Mouse (Mus musculus) MEL (cell line): ENCODE measurements at regions not wholly inside any gene's neighbourhood (a gene's known extent, or its start where the extent isn't known, plus 50 kb on each side); places are given as distances from the start of the nearest gene placed in this dataset.

Experiments
- DNase-seq: peaks from one replicate; pipeline ENCODE4 v3.0.0; 2011; ENCODE audit warnings: low read depth, low spot score
- H3K27ac ChIP-seq: 2 replicates; pipeline ENCODE4 v1.5.1; 2012; ENCODE audit warnings: low read depth, mild to moderate bottlenecking, control low read depth, low read length, moderate library complexity; ENCODE audit not compliant: control insufficient read depth
- H3K27me3 ChIP-seq, 2 experiments: fragments of 150-350 bp in 1 of 2; sonication (generic) in 1 of 2; 2 replicates each; pipeline ENCODE4 v1.6.1; 2012; ENCODE audit warnings: low read length in 2 of 2, mild to moderate bottlenecking in 2 of 2, improper control_type of control experiment in 1 of 2, moderate library complexity in 1 of 2; ENCODE audit not compliant: insufficient read depth in 2 of 2, control insufficient read depth in 1 of 2
- H3K36me3 ChIP-seq, 2 experiments: 2 replicates each; pipeline ENCODE4 v1.6.1; 2012 to 2014; ENCODE audit warnings: low read length in 2 of 2, improper control_type of control experiment in 1 of 2, inconsistent platforms in 1 of 2, mild to moderate bottlenecking in 1 of 2; ENCODE audit not compliant: insufficient read depth in 2 of 2, control insufficient read depth in 1 of 2
- H3K4me1 ChIP-seq, 2 experiments: fragments of 150-350 bp in 1 of 2; sonication (generic) in 1 of 2; 2 replicates each; pipeline ENCODE4 v1.6.1; 2012; ENCODE audit warnings: low read length in 2 of 2, improper control_type of control experiment in 1 of 2, mild to moderate bottlenecking in 1 of 2; ENCODE audit not compliant: insufficient read depth in 2 of 2, control insufficient read depth in 1 of 2
- H3K4me3 ChIP-seq, 2 experiments: fragments of 150-350 bp in 1 of 2; sonication (generic) in 1 of 2; 2 replicates each; pipeline ENCODE4 v1.5.1; 2012; ENCODE audit warnings: low read depth in 2 of 2, low read length in 2 of 2, mild to moderate bottlenecking in 2 of 2, moderate library complexity in 2 of 2, control low read depth in 1 of 2, improper control_type of control experiment in 1 of 2; ENCODE audit not compliant: control insufficient read depth in 1 of 2, insufficient read depth in 1 of 2
- H3K79me2 ChIP-seq: 2 replicates; pipeline ENCODE4 v1.6.1; 2012; ENCODE audit warnings: mild to moderate bottlenecking, low read length, moderate library complexity; ENCODE audit not compliant: control insufficient read depth, poor library complexity, insufficient read depth
- H3K9ac ChIP-seq: 2 replicates; pipeline ENCODE4 v1.6.1; 2012; ENCODE audit warnings: low read depth, mild to moderate bottlenecking, control low read depth, low read length, moderate library complexity; ENCODE audit not compliant: control insufficient read depth, poor library complexity, severe bottlenecking
- H3K9me3 ChIP-seq: fragments of 150-350 bp; sonication (generic); replicated peaks from 2 replicates; pipeline ENCODE4 v1.6.1; 2012; ENCODE audit warnings: mild to moderate bottlenecking, low read length, improper control_type of control experiment, moderate library complexity; ENCODE audit not compliant: insufficient read depth
- CTCF ChIP-seq, 3 experiments: IDR thresholded peaks in 2 of 3; conservative IDR thresholded peaks in 1 of 3; 2 replicates each; pipeline ENCODE4 v1.5.1; 2011 to 2012; ENCODE audit warnings: low read length in 3 of 3, low read depth in 2 of 3, mild to moderate bottlenecking in 2 of 3, improper control_type of control experiment in 1 of 3, inconsistent platforms in 1 of 3, mixed read lengths in 1 of 3, moderate library complexity in 1 of 3; ENCODE audit not compliant: control insufficient read depth in 1 of 3, insufficient read depth in 1 of 3, poor library complexity in 1 of 3, severe bottlenecking in 1 of 3
- EP300 ChIP-seq, 2 experiments: IDR thresholded peaks; 2 replicates each; pipeline ENCODE4 v1.6.1; 2011; ENCODE audit warnings: improper control_type of control experiment in 2 of 2, low read length in 2 of 2, low read depth in 1 of 2, mild to moderate bottlenecking in 1 of 2
- ETS1 ChIP-seq: IDR thresholded peaks from 2 replicates; pipeline ENCODE4 v1.6.1; 2012; ENCODE audit warnings: low read depth, mild to moderate bottlenecking, inconsistent platforms, low read length, improper control_type of control experiment, moderate library complexity
- GATA1 ChIP-seq: IDR thresholded peaks from 2 replicates; pipeline ENCODE4 v1.6.1; 2011; ENCODE audit warnings: low read depth, low read length, improper control_type of control experiment
- JUND ChIP-seq: IDR thresholded peaks from 2 replicates; pipeline ENCODE4 v1.6.1; 2011; ENCODE audit warnings: low read depth, mild to moderate bottlenecking, improper control_type of control experiment, low read length
- MAX ChIP-seq: IDR thresholded peaks from 2 replicates; pipeline ENCODE4 v1.6.1; 2011; ENCODE audit warnings: low read length, improper control_type of control experiment
- MXI1 ChIP-seq: IDR thresholded peaks from 2 replicates; pipeline ENCODE4 v1.6.1; 2011; ENCODE audit warnings: mild to moderate bottlenecking, low read depth, low read length, improper control_type of control experiment
- MYB ChIP-seq: IDR thresholded peaks from 2 replicates; pipeline ENCODE4 v1.6.1; 2011; ENCODE audit warnings: mild to moderate bottlenecking, low read depth, low read length, improper control_type of control experiment
- MYC ChIP-seq: IDR thresholded peaks from 2 replicates; pipeline ENCODE4 v1.6.1; 2011; ENCODE audit warnings: low read depth, mild to moderate bottlenecking, low read length, improper control_type of control experiment, moderate library complexity
- POLR2AphosphoS2 ChIP-seq: IDR thresholded peaks from 2 replicates; pipeline ENCODE4 v1.6.1; 2011; ENCODE audit warnings: low read length, improper control_type of control experiment
- POLR2AphosphoS5 ChIP-seq: IDR thresholded peaks from 2 replicates; pipeline ENCODE4 v1.6.1; 2012; ENCODE audit warnings: low read depth, borderline replicate concordance, mild to moderate bottlenecking, inconsistent platforms, low read length, moderate library complexity, mixed read lengths
- RCOR1 ChIP-seq: IDR thresholded peaks from 2 replicates; pipeline ENCODE4 v1.6.1; 2012; ENCODE audit warnings: low read depth, mild to moderate bottlenecking, inconsistent platforms, low read length, improper control_type of control experiment
- SIN3A ChIP-seq: IDR thresholded peaks from 2 replicates; pipeline ENCODE4 v1.6.1; 2012; ENCODE audit warnings: low read length, improper control_type of control experiment, inconsistent platforms
- SMC3 ChIP-seq: IDR thresholded peaks from 2 replicates; pipeline ENCODE4 v1.6.1; 2011; ENCODE audit warnings: low read depth, low read length, improper control_type of control experiment
- TAL1 ChIP-seq: IDR thresholded peaks from 2 replicates; pipeline ENCODE4 v1.6.1; 2012; ENCODE audit warnings: mild to moderate bottlenecking, inconsistent platforms, low read length, moderate library complexity, mixed read lengths
- TBP ChIP-seq: IDR thresholded peaks from 2 replicates; pipeline ENCODE4 v1.8.0; 2011; ENCODE audit warnings: low read depth, low read length, improper control_type of control experiment
- TCF12 ChIP-seq: IDR thresholded peaks from 2 replicates; pipeline ENCODE4 v1.6.1; 2014; ENCODE audit warnings: low read depth, mild to moderate bottlenecking, inconsistent platforms, low read length, improper control_type of control experiment, moderate library complexity
- USF2 ChIP-seq, 2 experiments: IDR thresholded peaks; 2 replicates each; pipeline ENCODE4 v1.6.1; 2011 to 2012; ENCODE audit warnings: improper control_type of control experiment in 2 of 2, low read length in 2 of 2, borderline replicate concordance in 1 of 2, inconsistent platforms in 1 of 2, low read depth in 1 of 2, mild to moderate bottlenecking in 1 of 2; ENCODE audit not compliant: insufficient read depth in 1 of 2
- ZC3H11A ChIP-seq: IDR thresholded peaks from 2 replicates; pipeline ENCODE4 v1.6.1; 2012; ENCODE audit warnings: low read depth, mild to moderate bottlenecking, inconsistent platforms, low read length, improper control_type of control experiment
- ZMIZ1 ChIP-seq: IDR thresholded peaks from 2 replicates; pipeline ENCODE4 v1.6.1; 2012; ENCODE audit warnings: low read depth, mild to moderate bottlenecking, inconsistent platforms, low read length, improper control_type of control experiment, moderate library complexity

DNA sequence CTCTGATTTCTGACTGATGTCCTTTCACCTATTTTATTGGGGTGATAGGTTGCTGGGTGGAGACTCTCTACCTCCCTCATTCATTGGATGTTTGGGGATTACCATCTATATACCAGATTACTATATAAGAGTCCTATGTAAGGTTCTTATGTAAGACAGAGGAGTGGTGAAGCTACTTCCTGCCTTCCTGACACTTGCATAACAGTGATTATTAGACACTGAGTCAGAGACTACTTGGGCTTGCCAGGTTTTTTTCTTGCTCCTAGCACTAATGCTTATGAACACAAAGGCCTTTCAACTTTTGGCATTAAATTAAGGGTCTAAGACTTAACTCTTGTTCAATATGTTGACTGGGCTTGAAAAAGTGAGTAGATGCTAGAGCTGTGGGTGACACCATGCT is 500.4 kb downstream of the Olfm4 start:
- Histone ChIP-seq H3K27ac (no peak overlapping the region), H3K9ac (no peak overlapping the region), H3K79me2 (no peaks in the 10 kb centered on the region), H3K9me3 (no peaks in the 10 kb centered on the region), H3K36me3 (peaks cover 0 to 2% of the 10 kb centered on the region in 2 experiments; a peak in 2 of 4 replicates), H3K4me3 (no peak overlapping the region), H3K4me1 (no peaks in the 10 kb centered on the region)
- TF ChIP-seq ZC3H11A (no peak), MAX (no peak), POLR2AphosphoS2 (no peak), MYB (no peak), SMC3 (no peak), GATA1 (no peak), MXI1 (no peak), ZMIZ1 (no peak), JUND (no peak), TCF12 (no peak)
- TF ChIP-seq, all 39 proteins: peak for 0
- H3K27me3 ChIP-seq, result no peaks in the 10 kb centered on the region
- no peak for DNase-seq

DNA sequence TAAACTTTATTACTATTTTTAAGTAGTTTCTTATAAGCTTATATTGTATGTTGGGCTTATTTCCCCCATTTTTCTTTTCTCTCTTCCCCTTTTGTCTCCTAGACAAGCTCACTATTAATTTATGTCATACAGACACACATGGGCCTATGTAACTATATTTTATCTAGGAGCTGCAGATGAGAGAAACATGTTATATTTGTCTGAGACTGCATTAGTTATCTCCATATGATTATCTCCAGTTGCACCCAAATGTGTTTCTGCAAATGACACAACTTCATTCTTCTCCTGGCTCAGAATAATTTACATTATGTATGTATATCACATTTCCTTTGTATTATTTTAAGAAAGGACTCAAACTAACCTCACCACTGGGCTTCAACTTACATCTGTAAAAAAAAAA is 501.3 kb downstream of the Olfm4 start:
- H3K27me3 ChIP-seq, result no peaks in the 10 kb centered on the region
- H3K36me3 ChIP-seq, result peaks cover 0 to 2% of the 10 kb centered on the region in 2 experiments; a peak in 2 of 4 replicates
- no peaks in the 10 kb centered on the region for H3K79me2 ChIP-seq
- TF ChIP-seq ZMIZ1, result no peak
- TF ChIP-seq GATA1, result peak; percentile 43
- no peak for TF ChIP-seq TBP
- no peak for TF ChIP-seq MYC
- TF ChIP-seq ETS1, result peak; percentile 62; the same call in 1 of the 2 replicates
- no peak for TF ChIP-seq RCOR1
- TF ChIP-seq EP300 (IDR thresholded peaks at IDR 0.05; ENCODE audit: low read depth in 1 of 2, low read length in 2 of 2), result peak; percentile 47 to 66; a peak in 2 of 4 replicates
- TF ChIP-seq CTCF (IDR thresholded peaks at IDR 0.05 in 2 of 3, conservative IDR thresholded peaks at IDR 0.05 in 1 of 3; ENCODE audit: control insufficient read depth in 1 of 3, insufficient read depth in 1 of 3, low read depth in 2 of 3, low read length in 3 of 3, poor library complexity in 1 of 3, severe bottlenecking in 1 of 3), result no peak
- no peak for TF ChIP-seq TAL1
- TF ChIP-seq SIN3A, result no peak
- peak; percentile 74 for TF ChIP-seq TCF12
- no peak for TF ChIP-seq POLR2AphosphoS5
- TF ChIP-seq USF2 (IDR thresholded peaks at IDR 0.05; ENCODE audit: borderline replicate concordance in 1 of 2, insufficient read depth in 1 of 2, low read depth in 1 of 2, low read length in 2 of 2), result no peak
- TF ChIP-seq SMC3, result no peak
- H3K4me3 ChIP-seq, result no peak overlapping the region
- no peaks in the 10 kb centered on the region for H3K9me3 ChIP-seq
- H3K27ac ChIP-seq, result no peak overlapping the region
- DNase-seq, result peak; percentile 24
- H3K4me1 ChIP-seq, result no peaks in the 10 kb centered on the region
- no peak overlapping the region for H3K9ac ChIP-seq
